Mouse (Mus musculus): ENCODE results near the gene Sema6d.

Sema6d gene

DNA sequence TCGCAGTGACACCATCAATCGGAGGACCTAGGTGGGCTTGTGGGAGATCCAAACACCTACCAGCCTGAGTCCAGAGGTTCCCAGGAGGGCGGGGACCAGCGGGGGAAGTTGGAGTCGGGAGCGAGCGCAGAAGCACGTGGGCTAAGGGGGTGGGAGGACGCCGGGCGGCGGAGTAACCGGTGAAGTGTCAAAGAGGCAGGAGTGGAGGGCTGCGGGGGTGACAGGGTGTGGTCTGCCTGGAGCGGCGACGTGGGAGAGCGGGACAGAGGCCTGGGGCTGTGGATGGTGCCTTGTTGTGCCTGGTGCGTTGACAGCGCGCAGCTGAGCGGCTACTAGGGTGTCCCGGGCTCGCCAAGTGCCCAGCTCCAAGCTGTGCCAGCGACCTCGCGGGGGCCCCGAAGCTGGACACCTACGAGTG, at the start of gene Sema6d:
Sema6d (plus strand) TSS at position 157 of the 418 bp plus-strand sequence.
- peak; percentile 19 for DNase-seq (ENCODE audit: low read depth, low spot score)

DNA sequence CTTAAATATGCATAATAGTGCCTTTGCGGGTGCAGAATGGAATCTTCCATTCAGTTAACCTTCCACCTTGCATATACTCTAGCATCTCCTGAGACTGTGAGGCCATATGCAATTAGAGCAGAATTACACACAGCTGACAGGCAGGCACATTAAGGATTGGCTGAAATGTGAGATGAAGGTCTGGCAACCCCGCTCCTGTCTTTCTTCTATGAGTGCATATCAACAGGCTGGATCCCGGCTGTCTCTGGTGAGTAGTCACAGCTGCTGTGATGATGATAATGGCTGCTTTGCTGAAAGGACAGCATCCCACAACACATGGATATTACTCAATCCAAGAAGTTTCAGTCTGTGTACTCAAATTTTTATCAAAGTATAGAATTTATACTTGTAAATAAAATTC, 29.9 kb upstream of the Sema6d start:
- DNase-seq (ENCODE audit: low read depth, low spot score) = no peak

DNA sequence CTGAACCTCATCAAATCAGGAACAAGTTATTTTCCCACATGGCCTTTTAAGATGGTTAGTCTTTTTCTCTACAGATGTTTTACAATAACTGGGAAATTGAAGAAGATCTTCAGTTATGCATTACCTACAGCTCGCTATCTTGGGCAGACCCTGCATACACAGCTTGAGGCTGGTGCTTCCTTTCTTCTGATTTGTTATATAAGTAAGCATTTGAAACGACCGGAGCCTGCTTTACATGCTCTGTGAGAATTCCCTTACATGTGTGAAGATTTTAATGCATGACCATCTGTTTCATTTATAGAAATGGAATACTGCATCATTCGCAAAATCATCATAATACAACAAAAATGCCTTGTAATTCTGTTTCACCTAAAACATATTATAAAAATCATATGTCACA, 21.4 kb upstream of the Sema6d start:
- no peak for DNase-seq (ENCODE audit: low read depth, low spot score)

DNA sequence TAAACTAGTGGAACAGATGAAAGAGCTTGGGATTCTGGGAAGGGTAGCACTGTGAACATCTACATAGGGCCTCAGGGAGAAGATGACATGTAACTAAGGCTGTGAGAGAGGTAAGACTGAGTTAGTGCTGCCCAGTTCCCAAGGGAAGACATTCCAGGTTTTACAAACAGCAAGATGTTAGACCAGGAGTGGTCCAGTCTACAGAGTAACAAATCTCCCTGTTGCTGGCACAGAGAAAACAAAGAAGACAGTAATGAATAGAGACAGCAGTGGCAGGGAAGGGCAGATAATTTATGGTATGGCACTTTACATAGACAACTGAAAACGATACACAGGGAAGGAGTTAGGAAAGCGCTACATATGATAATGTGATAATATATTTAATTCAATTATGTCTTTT, 19.1 kb upstream of the Sema6d start:
- DNase-seq (ENCODE audit: low read depth, low spot score) = no peak

DNA sequence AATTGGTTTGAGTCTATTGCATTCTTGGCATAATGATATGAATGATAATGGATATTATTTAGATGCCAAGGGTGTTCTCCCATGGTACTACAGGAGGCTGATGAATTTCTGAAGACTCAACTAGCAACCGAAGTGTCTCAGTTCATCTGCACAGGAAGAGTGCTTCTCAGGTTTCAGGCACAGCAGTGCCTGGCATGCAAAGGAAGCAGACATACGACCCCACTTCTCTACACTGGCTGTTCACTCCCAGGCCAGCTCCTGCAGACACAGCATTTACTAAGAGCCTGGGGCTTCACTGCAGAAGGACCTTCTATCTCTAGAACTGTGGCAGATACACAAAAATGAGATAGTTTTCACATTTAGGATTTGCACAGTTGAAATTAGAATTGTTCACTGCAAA, 18.4 kb upstream of the Sema6d start:
- no peak for DNase-seq (ENCODE audit: low read depth, low spot score)

DNA sequence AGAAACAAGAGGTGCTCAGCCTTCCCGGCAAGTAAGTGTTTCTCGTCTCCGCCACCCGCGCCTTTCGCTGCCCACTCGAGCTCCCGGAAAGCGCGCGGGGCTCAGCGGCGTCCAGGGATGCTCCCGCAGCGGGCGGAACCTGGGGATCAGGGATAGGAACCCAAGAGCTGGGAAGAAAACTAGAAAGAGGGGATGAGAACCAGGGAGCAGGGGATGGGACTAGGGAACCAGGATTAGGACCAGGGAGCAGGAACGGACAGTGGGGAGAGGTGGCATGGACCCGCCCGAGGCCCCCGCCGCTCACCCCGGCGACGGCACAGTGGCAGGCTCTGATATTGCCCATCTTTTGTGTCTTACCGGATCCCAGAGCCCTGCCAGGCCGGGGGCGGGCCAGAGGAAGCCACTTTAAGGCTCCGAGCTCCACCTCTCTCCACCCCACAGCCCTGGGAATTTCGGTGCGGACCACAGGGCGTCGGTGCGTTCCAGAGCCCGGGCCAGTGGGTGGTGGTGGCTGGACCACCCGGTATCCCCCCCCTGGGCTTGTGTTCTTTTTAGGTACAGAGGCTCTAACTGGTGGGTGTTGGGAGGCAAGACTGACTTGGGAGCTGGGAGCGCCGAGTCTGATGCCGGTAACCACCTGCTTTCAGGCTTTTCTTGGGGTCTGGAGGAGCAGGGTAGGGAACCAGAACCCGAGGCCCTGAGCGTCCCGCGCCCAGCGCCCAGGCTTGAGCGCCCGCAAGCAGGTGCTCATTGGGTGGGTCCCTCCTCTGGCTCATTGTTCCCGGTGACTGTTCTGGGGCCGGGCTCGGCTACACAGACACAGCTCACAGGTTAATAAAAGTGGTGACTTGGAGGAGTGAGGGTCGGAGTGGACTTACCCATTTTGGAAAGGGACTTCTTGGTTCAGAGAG, 717 bp downstream of the Sema6d start:
- peak; percentile 11 for DNase-seq (ENCODE audit: low read depth, low spot score)

DNA sequence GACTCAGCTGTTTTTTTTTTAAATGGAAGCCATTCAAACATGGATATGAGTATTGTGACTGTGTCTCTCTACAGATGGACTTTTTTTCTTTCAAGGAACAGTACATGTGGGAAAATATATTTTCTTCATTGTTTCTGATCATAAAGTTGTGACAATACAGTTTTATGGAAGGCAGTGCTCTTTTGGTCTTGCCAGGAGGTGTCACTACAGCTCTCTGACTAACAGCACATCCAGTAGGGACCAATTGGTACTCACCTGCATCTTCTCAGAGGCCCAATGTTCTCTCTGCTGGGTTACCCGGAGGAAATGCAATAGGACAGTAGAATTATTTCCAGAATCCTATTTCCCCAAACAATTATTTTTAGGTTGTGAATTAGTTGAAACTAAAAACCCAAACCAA, 9.9 kb downstream of the Sema6d start:
- no peak for DNase-seq (ENCODE audit: low read depth, low spot score)

DNA sequence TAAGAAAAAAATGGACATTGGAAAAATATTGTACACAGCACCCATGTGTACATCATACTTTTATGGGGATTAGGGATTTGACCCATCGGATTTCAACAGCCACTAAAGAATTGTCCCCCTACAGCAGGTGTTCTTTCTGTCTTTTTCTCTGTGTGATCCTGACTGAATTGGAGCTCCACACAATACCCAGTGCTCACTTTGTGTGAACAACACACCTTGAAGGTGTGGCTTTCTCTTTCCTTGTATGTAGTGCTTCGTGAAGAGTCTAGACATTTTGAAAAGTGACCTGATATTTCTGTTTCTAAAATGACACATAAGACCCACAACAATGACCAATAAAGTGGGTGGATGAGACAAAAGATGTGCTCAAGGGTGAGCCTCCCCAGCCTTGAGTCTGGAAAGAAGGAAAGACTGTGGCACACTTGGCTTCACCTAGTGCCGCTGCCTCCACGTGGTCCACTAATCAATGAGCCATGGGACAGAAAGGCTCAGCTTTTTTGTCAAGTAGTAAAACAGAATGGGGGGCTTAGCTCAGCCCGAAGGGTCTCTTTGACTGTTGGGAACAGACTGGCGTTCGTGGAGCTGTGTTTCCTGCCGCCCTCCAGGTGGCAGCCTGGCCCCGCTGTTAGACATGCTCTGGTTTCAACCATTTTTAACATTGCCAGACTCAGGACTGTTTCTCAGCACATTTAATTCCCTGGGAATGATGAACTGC, 10.9 kb downstream of the Sema6d start:
- DNase-seq (ENCODE audit: low read depth, low spot score) = peak; percentile 25

DNA sequence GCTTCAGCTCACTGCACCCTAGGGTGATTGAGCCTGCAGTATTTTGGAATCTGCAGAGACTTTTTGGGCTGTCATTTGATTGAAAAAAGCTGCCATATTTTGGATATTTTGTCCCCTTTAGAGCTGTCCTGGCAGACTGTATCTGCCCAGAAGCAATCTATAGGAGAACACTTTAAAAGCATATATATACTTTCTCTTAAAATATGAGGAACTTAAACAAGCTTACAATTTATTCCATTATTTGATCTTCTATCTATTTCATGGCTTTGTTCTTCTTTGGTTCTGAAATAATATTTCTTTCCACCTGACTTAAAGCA, 11.4 kb downstream of the Sema6d start:
- no peak for DNase-seq (ENCODE audit: low read depth, low spot score)

DNA sequence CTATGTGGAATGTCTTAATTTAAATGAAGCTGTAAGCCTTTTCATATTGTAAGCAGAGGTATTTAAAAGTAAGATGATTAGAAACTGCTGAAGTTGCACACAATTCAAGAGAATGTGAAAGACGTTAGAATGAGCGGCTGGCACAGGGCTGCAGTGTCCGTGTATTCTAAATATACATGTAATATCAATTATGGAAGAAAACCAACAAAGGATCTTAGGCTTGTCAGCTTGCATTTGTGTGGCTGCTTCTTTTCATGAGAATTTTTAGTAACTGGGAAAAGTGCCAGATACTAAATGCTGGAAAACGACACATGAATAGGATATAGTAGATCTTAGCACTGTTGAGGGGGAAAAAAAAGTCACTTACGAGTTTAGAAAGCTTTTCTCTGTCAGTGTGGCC, 11.8 kb downstream of the Sema6d start:
- no peak for DNase-seq (ENCODE audit: low read depth, low spot score)

DNA sequence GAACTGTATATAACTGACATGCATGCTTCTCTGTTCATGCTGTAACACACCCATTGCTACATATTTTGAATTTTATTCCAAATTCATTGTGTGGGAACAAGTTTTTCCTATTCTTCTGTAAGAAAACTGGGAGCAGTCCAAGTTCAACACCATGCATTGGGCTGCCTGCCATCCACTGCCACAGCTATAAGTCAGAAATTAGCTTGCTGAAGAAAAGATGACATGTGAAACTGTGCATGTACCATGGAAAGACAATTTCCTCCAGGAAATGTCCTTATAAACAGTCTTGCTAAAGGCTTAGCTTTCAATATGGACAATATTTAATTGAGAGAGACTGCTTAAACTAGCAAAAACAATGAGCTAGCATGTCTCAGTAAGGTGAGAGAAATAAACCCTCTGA, 13.5 kb downstream of the Sema6d start:
- DNase-seq (ENCODE audit: low read depth, low spot score) = no peak

DNA sequence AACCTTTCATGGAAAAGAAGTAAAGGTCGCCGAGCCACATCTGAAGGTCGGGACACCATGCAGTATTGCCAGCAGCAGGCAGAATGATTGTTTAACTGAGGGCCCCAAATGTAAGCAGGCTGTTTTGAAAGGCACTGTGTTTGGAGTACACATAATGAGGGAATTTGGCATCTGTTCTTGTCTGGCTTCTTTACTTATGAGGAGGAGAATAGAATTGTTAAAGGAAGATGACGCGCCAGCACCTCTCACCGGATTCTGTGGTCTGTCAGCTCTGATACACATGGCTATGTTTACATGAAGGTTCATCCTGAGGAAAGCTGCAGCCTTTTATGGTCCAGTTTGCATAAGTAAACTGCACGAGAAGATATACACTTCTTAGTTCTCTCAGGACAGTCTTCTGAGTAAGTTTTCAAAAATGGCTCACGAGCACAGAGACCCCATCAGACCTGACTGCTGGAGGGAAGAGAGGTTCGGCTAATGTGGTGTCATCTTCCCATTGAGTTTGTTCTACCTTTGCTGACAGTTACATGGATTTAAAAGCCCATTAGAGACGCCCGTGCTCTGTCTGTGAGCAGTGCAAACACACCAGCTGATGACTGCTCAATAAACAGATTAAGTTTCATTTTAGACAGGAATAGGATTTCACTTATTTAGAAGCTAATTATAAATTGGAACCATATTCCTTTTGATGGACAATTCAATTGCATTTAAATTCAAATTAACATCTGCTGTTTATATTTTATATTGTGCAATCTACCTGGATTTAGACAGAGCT, 28.9 kb downstream of the Sema6d start:
- no peak for DNase-seq (ENCODE audit: low read depth, low spot score)

DNA sequence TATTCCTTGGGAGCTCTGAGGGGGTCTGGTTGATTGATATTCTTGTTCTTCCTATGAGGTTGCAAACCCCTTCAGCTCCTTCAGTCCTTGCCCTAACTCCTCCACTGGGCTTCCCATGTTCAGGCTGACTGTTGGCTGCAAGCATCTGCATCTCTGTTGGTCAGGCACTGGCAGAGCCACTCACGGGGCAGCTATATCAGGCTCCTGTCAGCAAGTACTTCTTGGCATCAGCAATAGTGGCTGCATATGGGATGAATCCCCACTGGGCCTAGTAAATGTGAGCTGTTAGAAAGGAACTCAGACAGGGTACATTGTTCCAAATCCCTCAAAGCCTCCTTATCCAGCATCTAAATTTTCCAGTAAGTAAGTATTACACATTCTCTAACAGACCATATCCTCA, 30.6 kb downstream of the Sema6d start:
- no peak for DNase-seq (ENCODE audit: low read depth, low spot score)

DNA sequence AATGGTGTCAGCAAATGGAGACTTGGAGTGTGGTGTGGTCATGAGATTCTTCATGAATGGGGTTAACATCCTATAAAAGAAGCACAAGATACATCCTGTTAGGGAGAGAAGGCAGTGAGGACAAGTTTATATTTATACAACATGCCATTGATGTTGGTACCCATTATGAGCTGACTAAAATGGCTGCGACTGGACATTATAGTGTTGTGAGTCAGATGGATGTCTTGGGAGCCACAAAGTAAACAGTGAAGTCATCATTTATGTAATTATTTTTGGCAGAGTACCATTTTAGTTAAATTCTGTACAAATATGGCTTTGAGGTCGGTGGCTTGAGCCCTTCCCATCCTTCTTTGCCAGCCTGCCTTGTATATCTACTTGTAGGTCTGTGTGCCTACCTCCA, 31.8 kb downstream of the Sema6d start:
- no peak for DNase-seq (ENCODE audit: low read depth, low spot score)

DNA sequence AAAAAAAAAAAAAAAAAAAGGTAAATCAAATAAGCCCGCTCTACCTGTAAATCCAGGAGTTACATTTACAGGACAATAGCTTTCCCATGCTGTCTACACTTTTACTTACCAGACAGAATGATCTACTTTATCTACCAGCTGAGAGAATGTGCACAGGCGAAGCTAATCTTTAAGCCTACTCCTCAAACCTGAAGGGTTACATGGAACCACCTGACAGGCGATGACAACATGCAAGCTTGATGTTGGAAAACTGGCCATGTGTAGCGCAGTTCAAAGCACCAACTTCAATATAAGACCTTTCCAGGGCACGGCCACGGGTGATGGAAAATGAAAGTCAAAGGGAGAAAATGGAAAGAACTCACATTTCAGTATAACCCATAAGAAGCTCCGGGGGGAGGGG, 35.7 kb downstream of the Sema6d start:
- DNase-seq (ENCODE audit: low read depth, low spot score) = no peak

DNA sequence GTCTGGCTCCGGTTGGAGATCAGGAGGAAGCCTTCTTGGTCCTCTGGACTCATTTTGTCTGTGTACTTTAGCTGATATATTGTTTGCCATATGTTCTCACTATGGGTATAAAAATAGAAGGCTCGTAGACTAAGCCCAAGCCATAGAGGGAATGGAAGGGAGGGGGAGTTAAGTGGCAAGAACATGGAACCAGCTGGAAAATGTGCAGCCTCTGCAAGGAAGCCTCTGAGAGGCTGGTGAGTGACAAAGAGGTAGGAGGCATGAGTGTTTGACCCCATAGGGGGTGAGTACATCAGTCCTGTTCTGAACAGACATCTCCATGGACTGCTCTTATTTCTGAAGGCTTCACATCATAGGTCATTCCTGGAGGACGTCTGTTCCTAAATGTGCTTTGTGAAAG, 37.1 kb downstream of the Sema6d start:
- no peak for DNase-seq (ENCODE audit: low read depth, low spot score)

DNA sequence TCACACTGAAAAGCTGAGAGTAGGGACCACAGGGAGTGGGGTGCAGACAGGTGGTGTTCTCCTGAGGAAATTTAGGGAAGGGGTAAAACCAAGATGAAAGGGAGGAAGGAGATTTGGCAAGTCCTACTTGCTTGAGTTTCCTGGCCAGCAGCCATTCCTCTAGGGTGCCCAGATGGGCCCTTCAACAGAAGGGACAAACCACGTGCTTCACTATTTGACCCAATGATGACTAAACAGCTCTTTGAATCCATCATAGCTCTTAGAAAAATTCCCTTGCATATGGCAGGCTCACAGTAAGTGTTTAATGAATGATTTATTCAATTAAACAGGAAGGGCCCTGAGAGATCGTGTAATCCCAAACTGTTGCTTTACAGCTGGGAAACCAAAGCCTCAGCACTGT, 41.1 kb downstream of the Sema6d start:
- DNase-seq (ENCODE audit: low read depth, low spot score) = no peak

DNA sequence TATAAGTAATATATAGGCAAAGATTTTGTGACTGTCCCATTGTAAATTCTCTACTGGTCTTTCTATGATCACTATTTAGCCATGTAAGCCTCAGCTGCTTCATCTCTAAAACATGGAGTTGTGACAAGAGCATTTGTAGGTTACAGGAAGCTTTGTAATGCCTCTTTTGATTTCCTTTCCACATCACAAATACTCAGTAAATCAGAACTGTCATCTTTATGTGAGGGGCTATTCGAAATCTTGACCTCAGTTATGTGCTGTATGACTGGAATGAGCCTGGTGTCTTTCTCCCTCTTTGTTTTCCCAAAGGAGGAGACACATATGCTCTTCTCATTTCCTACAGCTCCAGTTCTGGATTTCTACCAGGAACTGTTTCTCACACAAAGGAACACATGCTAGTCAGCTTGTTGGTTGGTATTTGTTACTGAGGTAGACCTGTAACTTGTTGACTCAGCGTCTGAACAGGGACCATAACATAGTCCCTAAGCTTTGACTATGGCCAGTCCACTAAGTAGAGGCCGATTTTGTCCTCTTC, 51.8 kb downstream of the Sema6d start:
- no peak for DNase-seq (ENCODE audit: low read depth, low spot score)

DNA sequence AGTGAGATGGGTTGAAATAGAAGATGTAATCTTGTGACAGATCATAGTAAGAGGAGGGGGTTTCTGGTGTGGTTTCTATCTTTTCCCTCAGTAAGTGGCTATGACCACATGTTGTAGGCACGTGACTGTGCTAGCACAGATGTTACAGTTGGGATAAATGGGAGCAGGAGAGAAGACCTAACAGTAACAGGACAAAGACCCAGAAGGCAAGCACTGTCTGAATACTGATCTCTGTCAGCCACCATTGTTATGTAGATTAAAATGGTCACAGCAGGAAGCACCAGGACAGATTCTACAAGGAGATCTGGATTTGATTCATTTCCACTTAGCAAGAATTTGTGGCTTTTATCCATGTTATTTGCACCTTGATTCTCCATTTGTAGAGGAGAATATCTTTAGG, 55.8 kb downstream of the Sema6d start:
- DNase-seq (ENCODE audit: low read depth, low spot score) = peak; percentile 93

DNA sequence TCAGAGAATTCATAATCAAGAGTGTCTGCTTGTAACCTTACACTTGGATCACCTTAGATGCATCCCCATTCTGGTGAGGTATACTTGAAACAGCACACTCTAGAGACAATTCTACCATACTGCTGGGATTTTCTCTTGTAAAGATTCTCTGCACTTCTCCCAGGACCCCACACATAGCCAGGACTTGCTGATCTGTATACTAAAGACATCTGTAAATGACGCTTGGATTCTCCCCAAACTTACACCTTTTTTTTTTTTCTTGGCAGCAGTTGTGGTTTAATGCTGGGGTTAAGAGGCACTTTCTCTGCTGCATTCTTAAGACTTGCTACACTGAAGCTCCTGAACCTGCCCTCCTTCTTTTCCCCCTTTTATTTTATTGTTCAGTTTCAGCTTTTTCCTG, 68.4 kb downstream of the Sema6d start:
- DNase-seq (ENCODE audit: low read depth, low spot score) = no peak

DNA sequence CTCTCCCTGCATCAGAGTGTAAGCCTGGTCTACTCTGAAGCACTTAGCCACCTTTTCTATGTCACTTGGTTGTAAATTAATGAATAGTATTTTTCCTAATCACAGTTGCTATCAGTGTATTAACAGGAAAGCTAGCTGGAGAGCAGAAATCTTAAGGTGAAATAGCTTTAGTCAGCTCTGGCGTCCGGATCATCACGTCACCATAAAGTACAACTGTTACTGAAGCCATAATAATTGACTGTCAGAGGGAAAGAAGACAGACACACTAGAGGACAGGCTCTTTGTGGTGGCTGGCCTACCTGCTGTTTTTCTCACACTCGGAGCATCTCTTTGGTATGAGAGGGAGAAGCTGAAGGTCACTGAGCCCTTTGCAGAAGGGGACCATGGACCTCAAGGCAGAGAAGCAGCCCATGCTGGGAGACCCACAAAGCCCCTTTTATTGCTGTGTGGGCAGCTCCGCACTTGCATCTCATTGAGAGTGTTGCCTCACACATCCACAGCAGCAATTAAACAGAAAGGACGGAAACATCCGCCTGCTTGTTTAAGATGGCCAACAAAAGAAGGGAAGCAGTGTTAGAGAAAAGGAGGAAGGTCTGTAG, 72.3 kb downstream of the Sema6d start:
- DNase-seq (ENCODE audit: low read depth, low spot score) = no peak

DNA sequence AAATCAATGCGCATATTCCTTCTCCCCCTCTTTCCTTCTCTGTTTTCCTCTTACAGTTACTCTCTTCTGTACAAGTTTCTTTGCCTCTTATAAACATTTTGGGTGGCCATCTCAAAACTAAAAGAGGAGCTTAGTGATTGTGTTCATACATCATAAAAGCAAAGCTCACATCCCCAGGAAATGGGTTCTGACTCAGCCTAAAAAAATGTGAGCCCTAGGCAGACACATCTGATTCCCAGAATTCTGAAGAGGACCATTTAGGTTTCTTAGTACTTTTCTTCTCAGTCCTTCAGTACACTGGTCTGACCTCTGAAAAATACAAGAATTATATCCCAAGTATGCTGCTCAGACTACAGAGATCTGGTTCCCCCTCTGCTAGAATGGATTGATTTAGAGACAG, 78.6 kb downstream of the Sema6d start:
- DNase-seq (ENCODE audit: low read depth, low spot score) = no peak

Measured in R1 (cell line).